Mouse (Mus musculus) kidney, postnatal 14 days (tissue): ENCODE results near the gene Hbq1b.
A peak's percentile ranks its signal among the peaks of the same experiment; 100 is the strongest.

Source experiments
- DNase-seq: peaks from one replicate; pipeline ENCODE4 v3.0.0; 2022; ENCODE audit warnings: mixed read lengths

Hbq1b gene

DNA sequence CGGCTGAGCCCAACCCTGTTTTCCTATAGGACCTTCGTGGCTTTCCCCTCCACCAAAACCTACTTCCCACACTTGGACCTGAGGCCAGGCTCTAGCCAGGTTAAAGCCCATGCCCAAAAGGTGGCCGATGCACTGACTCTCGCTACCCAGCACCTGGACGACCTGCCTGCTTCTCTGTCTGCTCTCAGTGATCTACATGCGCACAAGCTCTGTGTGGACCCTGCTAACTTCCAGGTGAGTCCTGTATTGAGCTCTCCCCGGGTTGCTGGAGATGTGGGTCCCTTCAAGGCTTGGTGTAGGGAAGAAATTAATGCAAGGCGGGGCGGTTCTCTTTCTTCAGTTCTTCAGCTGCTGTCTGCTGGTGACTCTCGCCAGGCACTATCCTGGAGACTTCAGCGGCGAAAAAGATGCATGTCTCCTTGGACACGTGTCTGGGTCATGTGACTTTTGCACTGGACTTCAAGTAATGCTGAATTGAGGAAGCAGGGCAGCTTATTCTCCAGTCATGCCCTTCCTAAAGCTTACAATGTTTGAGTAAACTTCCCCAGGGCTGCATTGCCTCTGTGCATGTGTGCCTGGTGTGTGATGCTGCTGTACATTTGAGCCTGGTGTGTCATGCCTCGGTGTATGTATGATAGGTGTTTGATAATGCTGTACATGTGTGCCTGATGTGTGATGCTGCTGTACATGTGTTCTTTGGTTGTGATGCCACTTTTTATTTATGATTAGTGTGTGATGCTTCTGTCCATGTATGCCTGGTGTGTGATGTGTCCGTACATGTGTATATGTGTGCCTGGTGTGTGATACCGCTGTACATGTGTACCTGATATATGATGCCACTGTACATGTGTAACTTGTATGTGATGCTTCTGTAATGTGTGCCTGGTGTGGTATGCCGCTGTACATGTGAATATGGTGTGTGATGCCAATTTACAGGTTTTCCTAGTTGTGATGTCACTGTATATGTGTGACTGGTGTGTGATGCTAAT, 13.8 kb downstream of the Hbq1b start:
- DNase-seq = no peak

DNA sequence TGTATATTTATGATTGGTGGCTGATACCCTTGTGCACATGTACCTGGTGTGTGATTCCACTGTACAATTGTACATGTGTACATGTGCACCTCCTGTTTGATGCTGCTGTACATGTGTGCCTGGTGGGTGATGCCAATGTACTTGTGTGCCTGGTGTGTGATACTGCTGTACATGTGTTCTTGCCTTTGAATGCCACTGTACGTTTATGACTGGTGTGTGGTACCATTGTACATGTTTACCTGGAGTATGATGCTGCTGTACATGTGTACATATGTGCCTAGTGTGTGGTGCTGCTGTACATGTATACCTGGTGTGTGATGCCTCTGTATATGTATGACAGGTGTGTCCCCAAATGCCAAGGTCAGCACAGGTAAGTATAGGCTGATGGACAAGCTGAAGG, 14.7 kb downstream of the Hbq1b start:
- DNase-seq = no peak

DNA sequence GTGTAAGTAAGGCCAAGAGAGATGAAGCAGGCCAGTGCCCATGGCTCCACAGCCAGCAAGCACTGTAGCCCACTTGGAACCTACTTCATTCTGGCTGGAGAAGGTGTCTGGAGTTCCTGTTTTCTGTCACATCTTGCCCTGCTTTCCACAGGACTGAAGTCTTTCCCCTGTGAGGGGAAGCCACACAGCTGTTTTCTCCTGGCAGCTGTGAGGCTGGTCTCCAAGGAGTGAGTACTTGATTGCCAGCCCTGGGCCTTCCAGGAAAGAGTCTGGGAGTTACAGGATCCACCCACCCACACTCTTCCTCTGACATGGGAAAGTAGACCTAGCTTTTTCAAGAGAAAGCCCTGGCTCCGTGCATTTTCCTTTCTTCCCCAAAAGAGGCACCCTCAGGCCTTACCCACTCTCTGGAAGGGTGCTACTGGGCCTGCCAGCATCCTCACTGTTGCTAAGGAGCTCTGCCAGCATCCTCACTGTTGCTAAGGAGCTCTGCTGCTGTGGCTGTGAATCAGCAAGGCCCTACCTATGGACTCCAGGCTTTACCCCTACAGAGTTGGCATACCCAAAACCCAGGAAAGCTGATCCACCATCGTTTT, 16.2 kb downstream of the Hbq1b start:
- no peak for DNase-seq

DNA sequence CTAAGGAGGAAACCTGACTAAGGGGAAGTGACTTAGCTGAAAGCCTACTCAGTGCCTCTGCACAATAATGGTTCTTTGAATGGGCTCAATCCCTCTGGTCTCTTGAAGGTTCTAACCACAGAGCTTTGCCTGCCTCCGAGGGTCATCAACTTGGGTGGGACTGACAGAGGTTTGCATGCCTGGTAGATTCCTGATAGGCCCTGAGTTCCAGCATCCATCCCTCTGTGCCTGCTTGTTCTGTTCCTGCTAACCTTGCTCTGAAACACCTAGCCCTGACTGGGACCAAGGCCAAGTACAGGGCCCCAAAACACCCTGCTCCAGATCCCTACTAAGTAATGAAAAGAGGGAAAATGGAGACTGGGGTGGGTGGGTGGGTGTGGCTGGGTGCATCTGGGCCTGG, 16.7 kb downstream of the Hbq1b start:
- DNase-seq = no peak

DNA sequence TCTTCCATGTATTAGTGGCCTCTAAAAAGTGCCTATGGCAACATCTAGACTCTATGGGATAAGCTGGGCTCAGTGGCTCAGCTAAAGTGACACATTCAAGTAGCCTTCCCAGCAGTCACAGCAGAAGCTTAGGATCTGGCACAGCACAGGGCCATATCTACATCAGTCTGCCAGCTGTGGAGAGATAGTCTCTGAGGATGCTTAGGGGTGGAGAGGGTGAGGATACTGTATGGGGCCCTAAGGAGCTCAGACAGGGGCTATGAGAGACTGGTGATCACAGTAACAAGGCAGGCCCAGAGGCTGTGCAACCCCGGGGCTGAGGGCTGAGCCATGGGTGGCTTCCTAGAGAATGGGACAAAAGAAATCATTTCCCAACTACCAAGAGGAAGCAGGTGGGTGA, 20.2 kb downstream of the Hbq1b start:
- DNase-seq = no peak

DNA sequence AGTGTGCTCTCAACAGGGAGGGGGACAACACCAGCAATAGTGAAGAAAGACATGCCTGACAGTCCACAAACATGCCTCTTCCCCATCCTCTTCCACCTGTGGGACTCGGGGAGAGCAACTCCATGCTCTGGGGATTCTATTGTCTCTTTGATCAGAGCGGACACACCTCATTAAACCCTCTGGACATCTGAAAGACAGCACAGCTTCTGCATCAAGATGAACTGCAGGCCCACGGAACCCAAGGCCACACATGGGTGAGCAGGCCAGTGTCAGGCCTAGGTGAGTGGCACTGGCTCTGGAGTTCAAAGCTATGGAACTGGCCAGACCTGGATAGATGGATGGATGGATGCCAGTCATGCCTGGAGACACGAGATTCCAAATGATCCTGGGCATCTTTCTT, 22.7 kb downstream of the Hbq1b start:
- no peak for DNase-seq

DNA sequence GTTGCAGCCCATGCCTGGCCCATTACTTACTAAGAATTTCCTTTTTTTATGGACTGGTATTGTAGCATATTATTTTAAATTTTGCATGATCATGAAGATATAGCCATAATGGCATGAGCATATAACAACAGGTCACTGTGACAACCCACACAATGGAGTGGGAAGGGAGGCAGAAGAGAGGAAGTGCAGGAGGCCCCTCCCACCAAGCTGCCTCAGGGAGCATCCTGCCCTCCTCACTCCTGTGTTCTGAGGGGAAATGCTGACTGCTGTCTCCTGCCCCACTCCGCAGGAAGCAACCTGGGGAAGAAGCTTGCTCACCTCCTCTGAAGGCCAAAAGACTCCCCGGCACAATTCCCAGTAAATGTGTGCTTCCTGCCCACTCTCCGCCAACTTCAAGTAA, 23.2 kb downstream of the Hbq1b start:
- DNase-seq = no peak

DNA sequence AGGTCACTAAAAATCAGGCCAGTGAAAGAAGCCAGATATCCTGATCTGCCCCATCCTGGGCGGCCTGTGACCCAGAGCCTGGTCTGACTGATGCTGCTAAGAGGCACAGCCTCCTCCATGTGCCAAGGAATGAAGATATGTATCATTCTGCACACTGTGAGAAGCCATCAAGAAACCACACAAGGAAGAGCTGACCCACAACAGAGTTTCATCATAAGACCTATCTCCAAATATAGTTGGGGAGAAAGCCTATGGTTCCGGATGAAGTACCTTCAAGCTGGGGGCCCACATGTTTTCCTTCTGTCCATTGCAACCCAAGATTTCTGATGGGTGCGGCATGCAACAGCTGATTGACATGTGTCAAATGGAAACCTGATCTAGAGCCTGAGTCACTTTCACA, 29.2 kb downstream of the Hbq1b start:
- no peak for DNase-seq

DNA sequence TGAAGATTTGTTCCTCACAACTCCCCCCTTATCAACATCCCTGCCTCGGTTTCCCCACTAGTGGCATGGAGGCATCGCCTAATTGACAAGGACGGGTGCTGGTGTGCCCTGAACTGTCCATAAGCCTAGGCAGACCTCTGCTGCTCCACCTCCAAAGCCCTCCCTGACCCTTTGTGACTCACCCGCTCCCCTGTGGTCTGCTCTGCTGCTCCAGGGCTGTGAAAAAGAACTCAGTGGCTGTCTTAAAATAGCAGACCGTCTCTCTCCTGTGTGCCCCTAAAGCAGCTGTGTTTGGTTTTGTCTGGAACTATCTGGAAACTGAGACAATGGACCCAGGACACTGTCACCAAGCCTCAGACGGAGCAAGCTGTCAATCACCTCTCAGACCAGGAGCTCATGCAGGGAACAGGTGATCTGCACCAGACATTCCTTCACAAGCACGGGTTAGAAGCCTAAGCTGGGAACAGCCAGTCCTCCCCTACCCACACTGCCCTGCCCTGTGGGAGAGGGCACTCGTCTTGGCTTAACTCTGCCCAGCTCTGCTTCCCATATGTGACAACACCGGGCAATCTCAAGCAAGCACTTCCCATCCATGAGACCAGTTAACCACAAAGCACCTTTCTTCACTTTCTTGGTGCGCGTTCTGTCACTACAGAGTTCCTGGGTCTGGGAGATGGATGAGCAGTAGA, 33.9 kb downstream of the Hbq1b start:
- no peak for DNase-seq

DNA sequence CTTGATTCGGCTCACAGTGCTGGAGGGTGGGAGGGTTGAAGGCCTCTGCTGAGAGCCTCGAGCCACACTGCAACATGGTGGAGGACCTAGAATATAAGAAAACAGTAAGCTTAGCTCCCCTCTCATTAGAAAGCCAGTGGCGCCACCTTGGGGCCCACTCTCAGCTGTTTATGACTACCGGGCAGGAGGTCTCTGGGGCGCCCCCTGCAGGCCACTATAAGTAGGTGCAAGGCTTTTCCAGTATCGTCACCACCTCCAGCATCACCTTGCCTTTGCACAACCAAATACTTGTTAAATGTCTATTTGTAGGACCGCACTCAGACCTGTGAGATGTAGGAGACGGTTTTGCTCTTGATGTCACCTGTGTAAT, 34.4 kb downstream of the Hbq1b start:
- peak; percentile 74 for DNase-seq

DNA sequence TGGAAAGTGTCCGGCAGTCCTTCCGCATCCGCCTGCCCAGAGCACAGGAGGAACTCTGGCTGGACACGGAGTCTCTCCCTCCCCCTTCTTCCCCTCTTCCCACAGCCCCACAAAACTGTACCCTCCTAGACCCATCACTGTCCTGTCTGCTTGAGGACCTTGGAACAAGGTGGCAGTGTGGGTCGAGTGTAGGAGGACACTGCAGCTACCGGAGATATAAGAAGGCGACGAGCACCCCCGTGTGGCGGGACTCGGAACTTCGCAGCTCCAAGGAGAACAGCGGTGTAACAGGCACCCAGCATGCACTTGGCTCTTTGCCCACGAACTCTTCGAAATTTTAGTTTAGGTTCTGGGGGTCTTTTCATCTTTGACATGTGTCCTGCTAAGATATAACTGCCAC, 37.8 kb downstream of the Hbq1b start:
- peak; percentile 91 for DNase-seq

DNA sequence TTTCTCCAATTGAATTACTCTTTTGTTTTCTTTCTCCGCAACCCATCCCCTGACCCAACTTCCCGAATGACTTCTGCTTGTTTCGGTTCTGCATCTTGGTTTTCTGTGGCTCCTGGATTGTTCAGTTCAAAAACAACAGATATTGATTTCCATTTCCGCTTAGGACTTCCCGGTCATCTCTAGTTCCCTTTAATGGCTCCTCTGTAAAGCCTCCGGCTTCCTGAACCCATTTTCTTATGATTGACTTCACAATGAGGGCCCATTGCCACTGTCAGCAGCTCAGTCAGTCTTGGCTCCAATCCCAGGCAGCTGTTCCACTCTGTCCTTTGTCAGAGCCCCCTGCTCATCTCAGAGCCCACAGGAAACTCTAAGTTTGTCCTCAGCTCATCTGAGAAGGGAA, 44.3 kb downstream of the Hbq1b start:
- peak; percentile 80 for DNase-seq

DNA sequence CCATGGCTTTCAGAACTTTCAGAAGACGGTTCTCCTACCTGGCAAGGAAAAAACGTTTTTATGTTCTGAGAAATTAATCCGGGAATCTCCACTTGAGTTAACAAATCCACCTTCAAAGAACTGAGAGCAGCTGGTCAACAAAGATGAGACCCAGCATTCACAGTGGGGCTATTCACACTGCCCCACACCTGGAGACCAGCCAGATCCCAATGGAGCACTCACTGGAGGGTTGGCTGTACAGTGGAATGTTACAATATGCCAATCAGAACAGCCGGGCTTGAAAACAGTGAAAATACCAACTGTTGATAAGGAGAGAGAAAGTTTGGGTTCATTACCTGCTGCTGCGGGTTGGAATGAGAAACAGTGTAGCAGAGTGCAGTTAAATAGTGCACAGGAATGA, 45.1 kb downstream of the Hbq1b start:
- DNase-seq = no peak

DNA sequence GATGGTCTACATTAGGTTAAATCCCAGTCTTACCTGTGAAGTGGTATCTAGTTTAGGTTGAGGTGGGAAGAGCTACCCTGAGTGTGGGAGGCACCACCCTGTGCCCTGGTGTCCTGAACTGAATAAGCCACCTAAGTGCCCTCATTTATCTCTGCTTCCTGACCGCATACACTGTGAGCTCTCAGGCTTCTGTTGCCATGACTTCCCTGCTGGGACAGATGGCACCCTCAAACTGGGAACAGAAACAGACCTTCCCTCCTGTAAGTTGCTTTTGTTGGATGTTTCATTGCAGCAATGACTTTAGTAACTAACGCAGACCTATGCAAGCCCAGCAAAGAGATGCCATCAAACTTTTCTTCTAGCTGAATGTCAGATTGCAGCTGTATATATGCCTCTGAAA, 46.5 kb downstream of the Hbq1b start:
- DNase-seq = no peak

DNA sequence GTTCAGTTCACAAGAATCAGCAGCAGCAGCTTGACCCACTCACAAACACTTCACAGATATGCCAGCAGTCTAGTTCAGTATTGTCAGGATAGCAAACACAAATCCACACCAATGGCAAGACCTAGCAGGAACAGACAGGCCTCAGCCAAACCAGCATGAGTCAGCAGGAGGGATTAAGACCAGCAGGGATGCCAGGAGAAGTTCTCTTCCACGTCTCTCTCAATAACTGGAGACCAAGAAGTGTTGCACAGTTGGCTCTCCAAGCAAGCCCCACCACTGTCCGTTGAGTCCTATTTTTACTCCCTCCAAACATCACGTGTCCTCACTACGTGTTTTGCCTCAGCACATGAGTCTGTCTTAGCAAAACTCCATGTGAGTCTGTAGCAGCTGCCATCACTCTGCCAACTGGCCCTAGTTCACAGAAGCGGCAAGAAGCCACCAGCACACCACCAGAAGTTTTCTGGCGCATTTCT, 49.7 kb downstream of the Hbq1b start:
- no peak for DNase-seq
